In genomic region chr13:63096764-63097163, GRCm38 (mm10) we compare ENCODE assay signal across 9 mouse cellular contexts.
DNase-seq lines count a peak whose midpoint lies in the region; ATAC-seq and TF ChIP-seq lines count a peak whose summit lies in the region.
"Had no signal": no experiment of that assay in that cellular context is flagged by ENCODE, and none has a peak within 500 bp of the region (broad histone marks: within the 10 kb centered on the region; RNA-seq: fewer than 3 reads in every experiment).

No protein-coding gene starts in this region.

- intact Hi-C loops in left cerebral cortex, adult 2 months (cut with DNase I), result loop anchor here (5.0 kb wide), 1 partner anchor 146 kb away; no protein-coding TSS in a partner anchor

- no peaks in the 10 kb centered on the region for H3K36me3 ChIP-seq in heart, embryonic 16.5 days (ENCODE audit: control insufficient read depth, insufficient read depth)
- H3K36me3 ChIP-seq in limb, embryonic 14.5 days (ENCODE audit: control insufficient read depth, insufficient read depth, low read length), result no peaks in the 10 kb centered on the region
- no peaks in the 10 kb centered on the region for H3K36me3 ChIP-seq in stomach, embryonic 14.5 days (ENCODE audit: control insufficient read depth, insufficient read depth, low read length)
- no peaks in the 10 kb centered on the region for H3K36me3 ChIP-seq in forebrain, embryonic 15.5 days
- H3K36me3 ChIP-seq in midbrain, embryonic 16.5 days (ENCODE audit: control insufficient read depth, insufficient read depth, low read length), result no peaks in the 10 kb centered on the region

- TF ChIP-seq CTCF in left cerebral cortex, adult 2 months (IDR thresholded peaks at IDR 0.05), result no peak; the same call in 1 of the 2 replicates

- no peak overlapping the region for H3K9ac ChIP-seq in heart, embryonic 16.5 days (ENCODE audit: low read length)
- H3K9ac ChIP-seq in limb, embryonic 14.5 days (ENCODE audit: low read depth, low read length, severe bottlenecking), result no peak overlapping the region
- no peak overlapping the region for H3K9ac ChIP-seq in stomach, embryonic 14.5 days (replicated peaks; ENCODE audit: low read depth, low read length)
- no peak overlapping the region for H3K9ac ChIP-seq in forebrain, embryonic 15.5 days (replicated peaks)
- no peak overlapping the region for H3K9ac ChIP-seq in midbrain, embryonic 16.5 days (ENCODE audit: low read depth, low read length)

- ATAC-seq in heart, embryonic 16.5 days (replicated peaks; ENCODE audit: extremely low read depth, insufficient read depth, low FRiP score), result peak; percentile 60; the same call in 1 of the 2 replicates
- ATAC-seq in limb, embryonic 14.5 days (ENCODE audit: low FRiP score, low read depth), result no peak
- peak; percentile 71; the same call in 1 of the 2 replicates for ATAC-seq in stomach, embryonic 14.5 days (ENCODE audit: insufficient number of reproducible peaks, insufficient read depth, low FRiP score, low read depth)
- ATAC-seq in forebrain, embryonic 15.5 days (replicated peaks), result no peak
- ATAC-seq in midbrain, embryonic 16.5 days, result no peak

- no peaks in the 10 kb centered on the region for H3K9me3 ChIP-seq in heart, embryonic 16.5 days (replicated peaks; ENCODE audit: control insufficient read depth, low read length)
- no peaks in the 10 kb centered on the region for H3K9me3 ChIP-seq in limb, embryonic 14.5 days (ENCODE audit: control insufficient read depth, low read length)
- no peaks in the 10 kb centered on the region for H3K9me3 ChIP-seq in stomach, embryonic 14.5 days (ENCODE audit: control insufficient read depth, low read depth, low read length)
- H3K9me3 ChIP-seq in forebrain, embryonic 15.5 days, result no peaks in the 10 kb centered on the region
- no peaks in the 10 kb centered on the region for H3K9me3 ChIP-seq in midbrain, embryonic 16.5 days (replicated peaks; ENCODE audit: control insufficient read depth, low read length, poor library complexity, severe bottlenecking)

- no peak overlapping the region for H3K4me2 ChIP-seq in heart, embryonic 16.5 days (ENCODE audit: low read depth, low read length)
- no peak overlapping the region for H3K4me2 ChIP-seq in limb, embryonic 14.5 days (replicated peaks; ENCODE audit: low read depth, low read length, severe bottlenecking)
- no peak overlapping the region for H3K4me2 ChIP-seq in stomach, embryonic 14.5 days (replicated peaks; ENCODE audit: low read depth, low read length)
- H3K4me2 ChIP-seq in forebrain, embryonic 15.5 days (replicated peaks), result no peak overlapping the region
- no peak overlapping the region for H3K4me2 ChIP-seq in midbrain, embryonic 16.5 days (ENCODE audit: low read length)

- no peak for TF ChIP-seq POLR2A in limb, embryonic 14.5 days (IDR thresholded peaks at IDR 0.05; ENCODE audit: borderline replicate concordance, extremely low read depth, insufficient read depth, insufficient read length)

- WGBS in heart, embryonic 16.5 days, result 43% methylated on average over 3 of the region's 3 CpGs
- WGBS in limb, embryonic 14.5 days, result 53% methylated on average over 3 of the region's 3 CpGs
- 31% methylated on average over 3 of the region's 3 CpGs for WGBS in stomach, embryonic 14.5 days
- 82% methylated on average over 3 of the region's 3 CpGs for WGBS in forebrain, embryonic 15.5 days
- 73% methylated on average over 3 of the region's 3 CpGs for WGBS in midbrain, embryonic 16.5 days

- no peak for DNase-seq in left cerebral cortex, adult 2 months (ENCODE audit: extremely low spot score in 1 of 2, low spot score in 2 of 2)
- DNase-seq in left cerebral cortex, adult 8-10 months (ENCODE audit: low spot score in 2 of 2), result no peak
- no peak for DNase-seq in limb, embryonic 14.5 days (ENCODE audit: low spot score)
- no peak for DNase-seq in right cerebral cortex, adult 18-20 months

- H3K4me1 ChIP-seq in heart, embryonic 16.5 days (ENCODE audit: control insufficient read depth, insufficient read depth, low read length), result peaks cover 13% of the 10 kb centered on the region
- H3K4me1 ChIP-seq in limb, embryonic 14.5 days (ENCODE audit: control insufficient read depth, insufficient read depth, low read length), result peaks cover 38% of the 10 kb centered on the region
- peaks cover 17% of the 10 kb centered on the region for H3K4me1 ChIP-seq in stomach, embryonic 14.5 days (ENCODE audit: control insufficient read depth, insufficient read depth, low read length)
- no peaks in the 10 kb centered on the region for H3K4me1 ChIP-seq in forebrain, embryonic 15.5 days
- H3K4me1 ChIP-seq in midbrain, embryonic 16.5 days (ENCODE audit: control insufficient read depth, insufficient read depth, low read length), result no peaks in the 10 kb centered on the region

- H3K27ac ChIP-seq in left cerebral cortex, adult 2 months, result peak overlapping the region; percentile 74
- H3K27ac ChIP-seq in heart, embryonic 16.5 days (ENCODE audit: low read length), result peak overlapping the region; percentile 34; the same call in 1 of the 2 replicates
- peak overlapping the region; percentile 61; the same call in 1 of the 2 replicates for H3K27ac ChIP-seq in limb, embryonic 14.5 days (replicated peaks; ENCODE audit: low read depth, low read length)
- H3K27ac ChIP-seq in stomach, embryonic 14.5 days (ENCODE audit: low read length), result peak overlapping the region; percentile 78
- H3K27ac ChIP-seq in forebrain, embryonic 15.5 days (replicated peaks), result no peak overlapping the region
- no peak overlapping the region for H3K27ac ChIP-seq in midbrain, embryonic 16.5 days (ENCODE audit: low read length)

- H3K4me3 ChIP-seq in left cerebral cortex, adult 2 months, result no peak overlapping the region
- H3K4me3 ChIP-seq in heart, embryonic 16.5 days (ENCODE audit: low read length), result no peak overlapping the region
- H3K4me3 ChIP-seq in limb, embryonic 14.5 days (replicated peaks; ENCODE audit: low read length), result no peak overlapping the region
- no peak overlapping the region for H3K4me3 ChIP-seq in stomach, embryonic 14.5 days (ENCODE audit: low read depth, low read length)
- H3K4me3 ChIP-seq in forebrain, embryonic 15.5 days, result no peak overlapping the region
- no peak overlapping the region for H3K4me3 ChIP-seq in midbrain, embryonic 16.5 days (ENCODE audit: low read depth, low read length)
- H3K4me3 ChIP-seq: myocyte had no signal

- no peaks in the 10 kb centered on the region for H3K27me3 ChIP-seq in heart, embryonic 16.5 days (ENCODE audit: control insufficient read depth, insufficient read depth, low read length)
- H3K27me3 ChIP-seq in limb, embryonic 14.5 days (ENCODE audit: control insufficient read depth, insufficient read depth, low read length), result no peaks in the 10 kb centered on the region
- no peaks in the 10 kb centered on the region for H3K27me3 ChIP-seq in stomach, embryonic 14.5 days (ENCODE audit: control insufficient read depth, insufficient read depth, low read length)
- no peaks in the 10 kb centered on the region for H3K27me3 ChIP-seq in forebrain, embryonic 15.5 days
- H3K27me3 ChIP-seq in midbrain, embryonic 16.5 days (ENCODE audit: control insufficient read depth, insufficient read depth, low read depth, low read length), result no peaks in the 10 kb centered on the region

Comparison
In these comparisons a context has a peak if more than half of its experiments do, and no peak if none do; other contexts are left out.
1. H3K27ac ChIP-seq: peak in left cerebral cortex, adult 2 months (single experiment), heart, embryonic 16.5 days (single experiment), limb, embryonic 14.5 days (single experiment) and stomach, embryonic 14.5 days (single experiment); none in forebrain, embryonic 15.5 days (single experiment) and midbrain, embryonic 16.5 days (single experiment).
2. ATAC-seq: peak in heart, embryonic 16.5 days (single experiment) and stomach, embryonic 14.5 days (single experiment); none in limb, embryonic 14.5 days (single experiment), forebrain, embryonic 15.5 days (single experiment) and midbrain, embryonic 16.5 days (single experiment).